Mouse (Mus musculus) midbrain, embryonic 11.5 days (tissue): Measurements from ENCODE around the gene Sh3kbp1. TPM values are rescaled to one million over a fixed set of nuclear protein-coding genes. Genes with fewer than 3 reads are reported as not detected.

Experiments used
- ATAC-seq: fragments of 200-750 bp; cut with Nextera tagmentation; 2 replicates; pipeline ENCODE4 v1.8.0; 2017; ENCODE audit warnings: moderate TSS enrichment, moderate library complexity; ENCODE audit not compliant: low FRiP score
- DNase-seq: peaks from one replicate; pipeline ENCODE4 v3.0.0; 2015; ENCODE audit warnings: low spot score; ENCODE audit errors: missing footprints
- H3K27ac ChIP-seq: fragments of 300-500 bp; sonication (generic); 2 replicates; pipeline ENCODE4 v1.5.1; 2014; ENCODE audit warnings: low read depth, low read length
- H3K27me3 ChIP-seq: fragments of 300-500 bp; sonication (generic); 2 replicates; pipeline ENCODE4 v1.6.1; 2014; ENCODE audit warnings: mild to moderate bottlenecking, low read length, moderate library complexity, mixed read lengths; ENCODE audit not compliant: control insufficient read depth, insufficient read depth
- H3K36me3 ChIP-seq: fragments of 300-500 bp; sonication (generic); 2 replicates; pipeline ENCODE4 v1.6.1; 2014; ENCODE audit warnings: mild to moderate bottlenecking, low read length, moderate library complexity, mixed read lengths; ENCODE audit not compliant: control insufficient read depth, insufficient read depth
- H3K4me1 ChIP-seq: fragments of 300-500 bp; sonication (generic); 2 replicates; pipeline ENCODE4 v1.6.1; 2014; ENCODE audit warnings: low read length; ENCODE audit not compliant: control insufficient read depth, insufficient read depth
- H3K4me2 ChIP-seq: fragments of 300-500 bp; sonication (generic); 2 replicates; pipeline ENCODE4 v1.6.1; 2014; ENCODE audit warnings: mild to moderate bottlenecking, moderate library complexity
- H3K4me3 ChIP-seq: fragments of 300-500 bp; sonication (generic); 2 replicates; pipeline ENCODE4 v1.5.1; 2014; ENCODE audit warnings: low read depth, low read length
- H3K9ac ChIP-seq: fragments of 300-500 bp; sonication (generic); 2 replicates; pipeline ENCODE4 v1.6.1; 2014; ENCODE audit warnings: low read length
- H3K9me3 ChIP-seq: fragments of 300-500 bp; sonication (generic); 2 replicates; pipeline ENCODE4 v1.6.1; 2016; ENCODE audit warnings: low read length; ENCODE audit not compliant: control insufficient read depth
- WGBS: fragments of 180-500 bp; shearing (Covaris S2); extraction: QIAGEN DNeasy Blood & Tissue Kit; methylation state at CpG from one replicate; pipeline ENCODE4 v1.1.7; 2014; 5-methylcytosine and 5-hydroxymethylcytosine counted together
- polyA plus RNA-seq: library from polyadenylated mRNA; unstranded; fragments of >200 nt; fragmentation: Nextera tagmentation; extraction: Ambion mirVana; gene quantifications from 2 replicates; pipeline ENCODE4 v1.2.1, GENCODE M21; 2014

Sh3kbp1 gene
- polyA plus RNA-seq, 1 experiment from 2014 or later, result 35.4 TPM

DNA sequence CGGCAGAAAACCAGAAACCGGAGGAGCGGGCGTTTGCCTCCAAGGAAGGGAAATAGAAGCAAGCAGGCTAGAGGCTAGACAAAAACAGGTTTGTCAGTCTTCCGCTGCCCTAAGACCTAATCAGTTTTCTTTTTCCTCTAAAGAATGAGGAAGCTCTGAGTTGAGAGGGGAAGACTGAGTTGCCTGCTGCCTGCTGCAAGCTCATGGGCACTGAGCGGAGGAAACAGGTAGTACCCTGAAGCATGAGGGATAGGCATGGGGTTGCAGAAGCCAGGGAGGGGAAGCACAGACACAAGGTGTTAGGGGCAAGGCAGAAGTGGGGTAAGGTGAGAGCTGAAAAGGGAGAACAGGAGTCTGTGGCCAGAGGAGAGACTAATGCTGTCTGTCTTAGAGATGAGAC lies 297.7 kb downstream of the Sh3kbp1 start:
- Histone ChIP-seq H3K9me3 (no peaks in the 10 kb centered on the region), H3K36me3 (no peaks in the 10 kb centered on the region), H3K27ac (no peak overlapping the region), H3K4me1 (no peaks in the 10 kb centered on the region), H3K27me3 (peaks cover 7% of the 10 kb centered on the region), H3K4me3 (no peak overlapping the region), H3K4me2 (no peak overlapping the region), H3K9ac (no peak overlapping the region)
- ATAC-seq (no peak), DNase-seq (no peak)
- 93% methylated on average over 6 of the region's 6 CpGs for WGBS

DNA sequence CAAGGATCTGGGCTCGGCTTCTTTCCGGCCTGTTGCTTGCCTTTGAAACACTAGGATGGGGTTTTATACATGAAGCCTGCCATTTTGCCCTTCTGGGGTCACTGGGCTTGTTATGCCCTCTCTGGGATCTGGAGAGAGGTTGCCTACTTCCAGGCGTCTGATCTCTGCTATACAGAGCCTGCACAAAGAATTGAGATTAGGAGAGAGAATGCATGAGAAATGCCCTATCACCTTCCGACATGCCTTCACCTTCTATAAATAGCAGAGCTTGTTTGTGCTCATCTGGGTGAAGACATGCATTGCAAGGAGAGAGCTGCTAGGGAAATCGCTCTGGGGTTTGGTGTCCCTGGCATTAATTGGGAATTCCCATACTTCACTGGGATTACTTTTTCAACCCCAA lies 301.1 kb downstream of the Sh3kbp1 start:
- H3K4me2 ChIP-seq, result no peak overlapping the region
- WGBS, result 59% methylated on average over 5 of the region's 5 CpGs
- no peak overlapping the region for H3K4me3 ChIP-seq
- no peaks in the 10 kb centered on the region for H3K9me3 ChIP-seq
- ATAC-seq (no peak), DNase-seq (no peak)
- H3K36me3 ChIP-seq, result no peaks in the 10 kb centered on the region
- peaks cover 10% of the 10 kb centered on the region for H3K27me3 ChIP-seq
- H3K9ac ChIP-seq, result no peak overlapping the region
- no peak overlapping the region for H3K27ac ChIP-seq
- H3K4me1 ChIP-seq, result no peaks in the 10 kb centered on the region

DNA sequence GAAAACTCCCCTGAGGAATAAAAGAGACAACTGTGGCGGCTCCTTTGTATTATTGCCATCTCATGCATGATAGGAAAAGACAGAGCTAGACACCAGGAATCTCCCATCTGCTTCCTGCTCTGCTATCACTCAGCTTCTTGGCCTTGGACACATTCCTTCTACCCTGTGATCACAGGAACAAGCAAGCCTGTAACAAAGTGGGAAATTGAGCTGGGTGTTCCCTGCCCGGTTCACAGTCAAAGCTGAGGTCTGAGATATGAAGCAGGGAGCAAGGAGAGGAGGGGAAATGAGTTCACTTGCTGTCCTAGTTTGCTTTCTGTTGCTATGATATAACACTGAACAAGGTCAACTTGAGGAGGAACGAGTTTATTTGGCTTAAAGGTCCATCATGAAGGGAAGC lies 301.8 kb downstream of the Sh3kbp1 start:
- H3K9me3 ChIP-seq, result no peaks in the 10 kb centered on the region
- no peak for ATAC-seq
- no peak for DNase-seq
- 81% methylated on average over 3 of the region's 3 CpGs for WGBS
- H3K27me3 ChIP-seq, result peaks cover 12% of the 10 kb centered on the region
- no peaks in the 10 kb centered on the region for H3K4me1 ChIP-seq
- H3K4me3 ChIP-seq, result no peak overlapping the region
- no peak overlapping the region for H3K4me2 ChIP-seq
- H3K9ac ChIP-seq, result no peak overlapping the region
- no peak overlapping the region for H3K27ac ChIP-seq
- no peaks in the 10 kb centered on the region for H3K36me3 ChIP-seq

DNA sequence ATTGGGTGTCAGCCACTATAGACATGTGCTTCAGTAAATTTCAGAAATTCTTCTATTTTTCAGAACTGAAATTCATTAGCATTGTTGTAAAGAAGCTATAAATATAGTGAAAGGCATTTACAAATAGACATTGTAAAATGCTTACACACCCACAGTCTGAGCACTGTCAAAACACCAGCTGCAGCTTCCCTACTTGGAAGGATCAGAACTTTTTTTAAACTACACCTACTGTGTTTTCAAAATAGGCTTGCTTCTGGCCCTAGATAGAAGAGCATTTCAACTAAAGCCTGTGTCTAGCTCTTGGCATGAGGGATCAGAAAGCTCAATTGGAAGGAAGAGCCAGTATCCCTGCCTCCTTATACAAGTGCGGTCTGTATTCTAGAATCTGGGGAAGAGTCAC lies 305.0 kb downstream of the Sh3kbp1 start:
- 93% methylated on average over 1 of the region's 1 CpGs for WGBS
- H3K4me3 ChIP-seq, result no peak overlapping the region
- no peak overlapping the region for H3K9ac ChIP-seq
- H3K9me3 ChIP-seq, result no peaks in the 10 kb centered on the region
- ATAC-seq (no peak), DNase-seq (no peak)
- H3K4me2 ChIP-seq, result no peak overlapping the region
- no peaks in the 10 kb centered on the region for H3K36me3 ChIP-seq
- no peak overlapping the region for H3K27ac ChIP-seq
- H3K27me3 ChIP-seq, result peaks cover 12% of the 10 kb centered on the region
- no peaks in the 10 kb centered on the region for H3K4me1 ChIP-seq

DNA sequence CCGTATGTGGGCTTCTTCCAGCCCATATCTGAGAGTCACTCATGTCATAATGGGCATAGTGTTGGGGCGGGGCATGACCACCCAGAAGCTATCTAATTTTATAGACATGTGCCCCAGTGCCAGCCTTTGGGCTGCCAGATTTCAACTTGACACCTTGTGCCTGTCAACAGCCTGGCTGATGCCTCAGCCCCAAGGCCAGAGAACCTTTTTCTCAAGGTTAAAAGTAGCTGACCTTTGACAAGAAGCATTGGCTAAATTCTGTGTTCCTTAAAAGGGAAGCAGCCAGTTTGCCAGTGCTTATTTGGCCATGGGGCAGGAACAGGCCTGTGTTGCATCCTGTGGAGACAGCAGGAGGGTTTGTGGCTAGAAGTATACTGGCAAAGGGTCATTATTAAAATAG lies 315.5 kb downstream of the Sh3kbp1 start:
- Histone ChIP-seq H3K4me2 (no peak overlapping the region), H3K4me1 (no peaks in the 10 kb centered on the region), H3K9ac (no peak overlapping the region), H3K4me3 (no peak overlapping the region), H3K27ac (no peak overlapping the region), H3K9me3 (no peaks in the 10 kb centered on the region), H3K27me3 (no peaks in the 10 kb centered on the region; the same call in 1 of the 2 replicates), H3K36me3 (no peaks in the 10 kb centered on the region)
- 79% methylated on average over 2 of the region's 2 CpGs for WGBS
- no peak for DNase-seq
- ATAC-seq, result no peak

DNA sequence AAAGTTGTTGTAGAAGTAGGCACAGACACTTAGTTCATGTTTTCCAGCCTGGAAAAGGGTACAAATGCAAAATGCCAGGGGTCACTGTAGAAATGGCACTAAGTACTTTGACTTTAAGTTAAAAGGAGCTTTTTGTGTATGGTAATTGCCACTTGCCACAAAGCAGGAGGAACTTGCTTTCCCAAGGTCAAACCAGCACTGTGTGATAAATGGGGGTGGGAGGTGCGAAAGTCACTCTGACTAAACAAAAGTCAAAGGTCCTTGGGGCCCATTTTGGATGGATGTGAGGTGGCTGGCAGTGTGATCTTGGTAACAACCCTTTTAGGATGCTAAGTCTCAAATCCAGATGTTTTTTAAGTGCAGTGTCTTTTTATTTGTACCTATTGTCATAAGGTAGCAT lies 316.5 kb downstream of the Sh3kbp1 start:
- WGBS, result 94% methylated on average over 1 of the region's 1 CpGs
- no peak for ATAC-seq
- no peak overlapping the region for H3K9ac ChIP-seq
- DNase-seq, result no peak
- no peaks in the 10 kb centered on the region; the same call in 1 of the 2 replicates for H3K27me3 ChIP-seq
- no peaks in the 10 kb centered on the region for H3K9me3 ChIP-seq
- no peak overlapping the region for H3K4me3 ChIP-seq
- no peak overlapping the region for H3K27ac ChIP-seq
- no peaks in the 10 kb centered on the region for H3K4me1 ChIP-seq
- no peaks in the 10 kb centered on the region for H3K36me3 ChIP-seq
- no peak overlapping the region for H3K4me2 ChIP-seq

DNA sequence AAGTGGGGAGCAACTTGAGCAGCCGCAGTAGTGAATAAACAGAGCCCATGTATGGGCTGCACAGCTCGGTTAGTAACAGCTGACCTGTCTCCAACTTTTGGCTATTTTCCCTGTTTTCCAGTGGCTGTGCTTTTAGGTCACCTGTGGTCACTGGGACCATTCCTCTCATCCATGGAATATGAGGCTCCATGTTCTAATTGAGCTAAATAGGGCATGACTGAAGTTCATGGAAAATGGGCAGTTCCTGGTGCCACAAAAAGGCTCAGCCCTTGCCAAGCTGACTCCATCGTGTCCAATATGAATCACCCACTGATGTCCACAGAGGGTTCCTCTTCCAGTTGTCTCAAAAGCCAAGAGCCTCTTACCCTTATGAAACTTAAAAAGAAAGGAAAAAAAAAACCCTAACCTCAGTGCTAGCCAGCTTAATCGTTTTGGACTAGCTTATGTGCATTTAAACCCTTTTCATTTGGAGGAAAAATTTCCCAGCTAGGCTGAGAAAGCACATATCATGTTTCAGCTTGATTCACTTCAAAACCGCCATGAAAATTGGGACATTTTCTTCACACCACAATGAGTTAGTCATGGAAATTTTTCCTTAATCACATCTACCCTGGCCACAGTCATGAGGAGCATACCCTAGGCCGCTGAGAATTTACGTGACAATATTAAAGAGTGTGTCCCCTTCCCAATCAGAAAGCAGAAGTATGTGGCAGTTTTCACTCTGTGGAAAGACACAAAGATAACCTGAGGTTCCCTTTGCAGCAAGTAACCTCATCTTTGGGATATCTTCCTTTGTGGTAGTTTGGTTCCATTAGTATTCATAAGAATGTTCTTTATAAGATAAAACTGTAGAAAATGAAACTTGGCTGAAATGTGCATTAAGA lies 326.7 kb downstream of the Sh3kbp1 start:
- Histone ChIP-seq H3K27ac (no peak overlapping the region), H3K4me3 (no peak overlapping the region), H3K36me3 (no peaks in the 10 kb centered on the region), H3K4me1 (no peaks in the 10 kb centered on the region), H3K27me3 (peaks cover 10% of the 10 kb centered on the region), H3K9ac (no peak overlapping the region), H3K9me3 (no peaks in the 10 kb centered on the region), H3K4me2 (no peak overlapping the region)
- WGBS, result 85% methylated on average over 7 of the region's 7 CpGs
- no peak for ATAC-seq
- DNase-seq, result no peak

DNA sequence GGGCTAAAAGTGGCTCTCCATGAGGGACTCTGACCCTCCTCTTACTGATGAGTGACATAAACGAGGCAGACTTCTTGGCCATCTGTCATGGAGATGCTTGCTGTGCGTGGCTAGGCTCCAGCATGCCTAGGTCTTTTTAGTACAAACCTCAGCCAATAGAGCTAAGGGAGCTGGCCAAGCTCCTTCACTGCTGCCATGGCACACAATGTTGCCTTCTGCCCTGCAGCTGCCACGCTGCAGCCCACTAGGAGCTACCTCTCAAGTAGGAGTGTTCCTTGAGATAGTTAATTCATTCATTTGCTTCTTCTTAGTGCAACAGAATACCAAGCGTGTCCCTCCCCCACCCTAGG lies 327.3 kb downstream of the Sh3kbp1 start:
- no peaks in the 10 kb centered on the region for H3K4me1 ChIP-seq
- H3K4me2 ChIP-seq, result no peak overlapping the region
- H3K4me3 ChIP-seq, result no peak overlapping the region
- no peak overlapping the region for H3K27ac ChIP-seq
- no peak overlapping the region for H3K9ac ChIP-seq
- no peaks in the 10 kb centered on the region for H3K36me3 ChIP-seq
- ATAC-seq (no peak), DNase-seq (no peak)
- 72% methylated on average over 4 of the region's 4 CpGs for WGBS
- peaks cover 10% of the 10 kb centered on the region for H3K27me3 ChIP-seq
- no peaks in the 10 kb centered on the region for H3K9me3 ChIP-seq

DNA sequence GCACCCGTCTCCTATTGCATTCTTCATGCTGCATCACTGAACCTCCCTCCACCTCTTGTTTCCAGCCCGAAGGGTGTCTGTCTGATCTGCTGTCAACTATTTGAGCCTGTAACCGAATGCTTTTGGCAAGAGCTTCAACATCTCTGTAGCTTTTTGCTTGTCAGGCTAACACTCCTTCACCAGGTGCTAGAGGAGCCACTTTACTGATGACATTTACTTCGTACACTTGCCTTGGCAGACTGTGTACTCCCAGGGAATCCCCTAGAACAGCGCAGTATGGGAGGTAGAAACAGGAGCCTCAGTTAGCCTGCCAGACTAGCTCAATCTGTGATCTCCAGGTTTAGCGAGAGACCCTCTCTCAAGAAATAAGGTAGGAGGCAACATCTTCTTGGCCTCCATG lies 328.4 kb downstream of the Sh3kbp1 start:
- DNase-seq (no peak), ATAC-seq (no peak)
- H3K27me3 ChIP-seq, result peaks cover 10% of the 10 kb centered on the region
- no peak overlapping the region for H3K27ac ChIP-seq
- WGBS, result 92% methylated on average over 6 of the region's 6 CpGs
- no peak overlapping the region for H3K9ac ChIP-seq
- no peaks in the 10 kb centered on the region for H3K36me3 ChIP-seq
- H3K4me3 ChIP-seq, result no peak overlapping the region
- no peaks in the 10 kb centered on the region for H3K9me3 ChIP-seq
- H3K4me2 ChIP-seq, result no peak overlapping the region
- no peaks in the 10 kb centered on the region for H3K4me1 ChIP-seq
